Mouse (Mus musculus) right cerebral cortex, postnatal 10 days (tissue): ENCODE results near the gene Tmem140.

Experiments
- DNase-seq, 2 experiments: peaks; one replicate each; pipeline ENCODE4 v3.0.0; 2021; ENCODE audit warnings: low spot score in 2 of 2

Tmem140 gene

GRCm38 (mm10) chr6:34862791-34863403, at the start of gene Tmem140:
Gene Tmem140, plus strand, starts transcription at chr6:34863146.
- no peak for DNase-seq

- peak; percentile 23 to 28 for DNase-seq
Measured at GRCm38 (mm10) chr6:34824406-34824805, 38.5 kb upstream of the Tmem140 start.

GRCm38 (mm10) chr6:34832352-34832751, 30.6 kb upstream of the Tmem140 start:
- DNase-seq, result peak in 1 of 2 experiments; percentile 20

GRCm38 (mm10) chr6:34861546-34862053, 1.3 kb upstream of the Tmem140 start:
- DNase-seq, result no peak

GRCm38 (mm10) chr6:34862381-34862780, 565 bp upstream of the Tmem140 start:
- no peak for DNase-seq

GRCm38 (mm10) chr6:34863786-34864514, 1.0 kb downstream of the Tmem140 start:
- no peak for DNase-seq

- no peak for DNase-seq
Measured at GRCm38 (mm10) chr6:34865213-34865612, 2.3 kb downstream of the Tmem140 start.

- DNase-seq, result no peak
Measured at GRCm38 (mm10) chr6:34865711-34866593, 3.0 kb downstream of the Tmem140 start.

GRCm38 (mm10) chr6:34866786-34867185, 3.8 kb downstream of the Tmem140 start:
- no peak for DNase-seq

- DNase-seq, result no peak
Measured at GRCm38 (mm10) chr6:34867301-34867994, 4.5 kb downstream of the Tmem140 start.

GRCm38 (mm10) chr6:34867995-34868350, 5.0 kb downstream of the Tmem140 start:
- DNase-seq, result no peak

GRCm38 (mm10) chr6:34868507-34869217, 5.7 kb downstream of the Tmem140 start:
- no peak for DNase-seq

- DNase-seq, result no peak
Measured at GRCm38 (mm10) chr6:34869225-34869915, 6.4 kb downstream of the Tmem140 start.

- no peak for DNase-seq
Measured at GRCm38 (mm10) chr6:34870136-34870535, 7.2 kb downstream of the Tmem140 start.

GRCm38 (mm10) chr6:34870724-34871123, 7.8 kb downstream of the Tmem140 start:
- DNase-seq, result no peak

GRCm38 (mm10) chr6:34871929-34872328, 9.0 kb downstream of the Tmem140 start:
- peak in 1 of 2 experiments; percentile 39 for DNase-seq

- peak in 1 of 2 experiments; percentile 19 for DNase-seq
Measured at GRCm38 (mm10) chr6:34872871-34873270, 9.9 kb downstream of the Tmem140 start.

- DNase-seq, result no peak
Measured at GRCm38 (mm10) chr6:34874101-34874921, 11.4 kb downstream of the Tmem140 start.

- peak in 1 of 2 experiments; percentile 50 for DNase-seq
Measured at GRCm38 (mm10) chr6:34875268-34875761, 12.4 kb downstream of the Tmem140 start.
